Mouse (Mus musculus) testis, postnatal 14 days (tissue): ENCODE data around the gene Ryr2.

Experiments used
- DNase-seq: peaks from one replicate; pipeline ENCODE4 v3.0.0; 2021; ENCODE audit warnings: low spot score

Gene Ryr2

DNA sequence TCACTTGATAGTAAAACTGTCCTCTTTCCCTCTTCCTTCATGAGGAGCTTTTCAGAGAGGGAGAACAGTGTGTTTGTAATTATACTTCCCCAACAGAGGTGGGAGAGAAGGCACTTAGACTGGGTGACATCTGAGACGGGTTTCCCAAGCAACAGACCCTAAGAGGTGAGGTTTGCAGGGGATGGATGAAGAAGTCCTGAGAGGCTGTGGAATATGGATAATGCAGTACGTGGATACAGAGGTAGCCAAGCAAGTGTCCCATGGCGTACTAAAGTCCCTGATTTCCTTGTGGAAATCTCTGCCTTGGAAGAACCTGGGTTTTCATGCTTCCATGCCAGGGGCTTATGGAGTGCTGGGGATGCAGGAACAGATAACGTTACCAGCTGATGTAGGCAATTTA lies 69.5 kb downstream of the Ryr2 start:
- DNase-seq = no peak

DNA sequence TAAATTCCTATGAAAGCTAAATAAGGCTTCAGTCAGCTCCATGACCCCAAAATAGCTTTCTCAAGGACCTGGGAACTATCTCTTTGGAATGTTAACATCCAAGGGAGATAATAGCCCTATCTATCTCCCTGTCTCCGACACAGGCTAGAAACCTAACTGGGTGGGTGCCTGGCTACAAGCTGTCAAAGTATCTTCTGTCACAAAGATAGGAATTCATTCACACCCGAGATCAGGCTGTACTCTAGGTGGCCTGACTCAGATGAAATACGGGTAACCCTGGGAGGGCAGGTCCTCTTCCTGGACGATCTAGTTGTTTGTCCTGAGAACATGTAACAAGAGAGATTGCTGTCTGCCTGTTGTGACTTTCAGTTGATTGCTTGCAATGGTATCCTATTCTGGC lies 69.9 kb downstream of the Ryr2 start:
- DNase-seq = no peak

DNA sequence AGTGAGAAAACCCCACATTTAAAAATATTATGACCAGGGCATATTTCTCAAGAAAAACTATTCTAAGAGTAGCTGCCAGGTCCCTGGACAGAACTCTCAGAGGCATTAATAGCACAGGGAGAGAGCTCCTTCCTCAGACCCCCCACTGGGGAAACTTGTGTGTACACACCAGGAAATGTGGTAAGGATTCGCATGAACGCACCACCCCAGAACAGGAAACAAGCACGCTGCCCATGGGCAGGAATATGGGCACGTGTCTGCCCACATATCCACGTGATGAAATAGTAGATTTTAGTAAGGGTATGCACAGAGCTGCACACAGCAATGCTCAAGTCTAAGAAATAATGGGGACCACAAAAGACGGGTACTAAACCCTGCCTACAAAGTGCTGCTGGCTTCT lies 72.8 kb downstream of the Ryr2 start:
- no peak for DNase-seq

DNA sequence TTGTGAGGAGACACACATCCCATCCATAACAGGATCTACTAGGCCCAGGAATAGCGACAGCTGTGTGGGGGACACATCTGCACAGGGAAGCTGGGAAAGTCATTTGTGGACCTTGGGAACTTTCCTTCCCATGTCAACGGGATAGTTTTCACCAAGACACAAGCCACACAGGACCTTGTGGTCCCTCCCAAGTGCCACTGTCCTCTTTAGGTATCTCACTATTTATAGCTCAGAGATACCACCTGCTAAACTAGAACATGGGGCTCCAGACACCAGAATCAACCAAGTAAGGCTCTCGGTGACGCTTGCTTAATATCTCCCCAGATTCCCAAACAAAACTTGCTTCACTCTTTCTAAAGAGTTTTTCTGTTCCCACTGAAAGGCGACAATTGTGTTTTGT lies 73.5 kb downstream of the Ryr2 start:
- no peak for DNase-seq

DNA sequence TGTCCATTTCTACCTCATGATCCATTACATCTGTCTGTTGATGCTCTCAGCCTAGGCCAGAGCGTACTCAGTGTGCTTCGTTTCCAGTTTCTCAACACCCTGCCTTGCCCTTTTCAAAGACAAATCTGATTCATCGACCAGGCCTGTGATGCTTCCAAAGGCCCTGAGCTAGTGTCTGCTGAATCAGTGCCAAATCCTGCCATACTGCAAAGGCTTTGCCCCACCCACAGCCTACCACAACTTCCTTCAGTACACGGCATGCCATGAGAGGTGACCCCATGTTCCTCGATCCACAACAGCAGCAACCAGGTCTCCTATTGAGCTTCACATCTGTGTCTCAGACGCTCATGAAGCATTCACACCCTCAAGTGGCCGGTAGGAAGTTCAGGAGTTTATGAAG lies 76.9 kb downstream of the Ryr2 start:
- no peak for DNase-seq

DNA sequence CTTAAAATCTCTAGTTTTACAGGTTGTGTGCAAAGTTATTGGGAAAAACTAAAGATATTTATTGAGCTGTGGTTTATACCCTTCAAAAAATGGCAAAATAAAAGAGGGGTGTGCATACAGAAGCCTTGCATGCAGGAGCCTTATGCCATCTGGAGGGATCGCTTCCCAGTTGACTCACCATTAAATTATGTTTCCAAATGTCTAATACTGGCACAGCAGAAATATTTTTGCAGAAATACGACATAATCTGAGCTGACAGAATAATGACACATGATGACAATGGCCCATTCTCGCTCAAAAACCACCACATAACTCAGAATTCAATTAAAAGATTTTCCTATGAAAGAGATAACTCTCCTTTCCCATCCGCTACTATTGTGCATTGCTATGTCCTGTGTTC lies 77.4 kb downstream of the Ryr2 start:
- DNase-seq = no peak

DNA sequence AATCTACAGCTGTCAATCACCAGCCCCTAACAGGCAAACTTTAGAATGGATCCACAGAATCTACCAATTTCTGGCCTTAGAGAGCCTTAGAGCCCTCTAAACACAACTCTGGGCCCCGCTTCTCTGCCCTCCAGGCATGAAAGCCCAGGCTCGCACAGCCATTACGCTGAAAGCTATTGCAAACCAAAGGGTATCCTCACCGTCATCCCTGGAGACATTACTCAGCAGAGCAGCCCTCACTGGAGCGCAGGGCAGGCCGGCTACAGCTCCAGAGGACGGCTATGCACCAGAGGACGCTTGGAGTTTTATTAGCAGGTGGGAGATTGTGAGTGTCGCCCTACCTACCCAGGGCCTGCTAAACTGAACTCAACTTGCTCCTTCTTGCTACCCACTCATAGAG lies 88.7 kb downstream of the Ryr2 start:
- DNase-seq = no peak

DNA sequence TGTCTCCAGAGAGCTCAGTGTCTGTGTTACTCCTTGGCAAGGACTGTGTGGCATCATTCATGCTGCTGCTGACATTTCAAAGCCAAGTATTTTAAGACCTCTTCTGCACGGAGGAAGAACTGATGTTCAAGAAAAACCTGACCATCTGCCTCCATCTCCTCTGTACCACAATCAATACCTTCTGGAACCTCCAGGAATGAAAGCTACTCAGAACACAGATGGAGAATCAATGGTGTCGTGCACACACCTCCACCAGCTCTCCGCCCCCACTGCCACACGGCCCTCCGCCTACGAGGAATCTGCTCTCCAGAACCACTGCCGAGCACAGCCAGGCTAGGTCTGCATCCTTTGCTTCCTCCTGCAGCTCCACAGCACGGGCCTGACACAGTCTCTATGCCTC lies 92.8 kb downstream of the Ryr2 start:
- DNase-seq = no peak

DNA sequence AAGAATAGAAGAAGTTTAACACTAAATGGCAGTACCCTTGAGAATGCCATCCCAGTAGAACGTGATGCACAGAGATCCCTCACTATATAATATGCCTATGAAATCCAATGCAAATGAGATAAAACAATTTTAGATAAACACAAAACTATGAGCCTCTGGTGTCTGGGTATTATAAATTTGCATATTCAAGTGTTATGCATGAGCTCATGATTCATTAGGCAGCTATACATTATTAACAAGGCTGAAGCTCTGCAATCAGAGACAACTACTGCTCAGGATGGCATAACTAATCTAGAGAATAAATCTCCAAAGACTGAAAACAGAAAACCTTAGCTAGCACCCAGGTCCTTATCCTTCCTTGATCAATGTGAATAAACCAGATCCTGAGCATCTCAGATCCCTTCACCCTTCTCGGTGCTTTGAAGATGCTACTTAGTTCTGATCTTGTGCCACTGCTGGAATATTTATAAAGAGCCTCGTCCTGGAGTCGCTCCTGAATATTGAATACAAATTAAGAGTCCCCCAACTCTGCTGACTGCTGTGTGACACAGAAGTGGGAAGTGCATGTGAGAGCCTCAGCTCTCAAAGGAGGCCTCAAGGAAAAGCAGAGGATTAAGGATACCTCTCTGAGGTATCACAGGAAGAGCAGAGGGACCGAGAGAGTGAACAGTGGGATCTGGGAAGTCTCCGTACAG lies 97.6 kb downstream of the Ryr2 start:
- no peak for DNase-seq

DNA sequence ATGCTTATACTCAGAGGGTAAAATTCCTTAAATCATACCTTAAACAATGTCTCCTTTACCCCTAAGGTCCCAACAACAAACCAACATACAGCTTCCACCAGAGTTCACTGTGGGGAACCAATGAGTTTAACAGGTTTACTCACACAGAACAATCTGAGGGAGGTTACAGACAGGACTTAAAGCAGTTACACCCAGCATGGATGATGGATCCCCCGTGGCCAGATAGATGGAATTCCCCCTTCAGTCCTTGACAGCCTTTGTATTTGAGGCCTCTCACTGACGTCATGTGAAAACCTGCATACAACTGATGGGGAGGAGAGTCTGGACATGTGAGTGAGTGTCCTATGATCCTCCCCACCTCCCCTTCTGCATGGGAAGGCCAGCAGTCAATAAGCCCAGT lies 99.2 kb downstream of the Ryr2 start:
- DNase-seq = no peak

DNA sequence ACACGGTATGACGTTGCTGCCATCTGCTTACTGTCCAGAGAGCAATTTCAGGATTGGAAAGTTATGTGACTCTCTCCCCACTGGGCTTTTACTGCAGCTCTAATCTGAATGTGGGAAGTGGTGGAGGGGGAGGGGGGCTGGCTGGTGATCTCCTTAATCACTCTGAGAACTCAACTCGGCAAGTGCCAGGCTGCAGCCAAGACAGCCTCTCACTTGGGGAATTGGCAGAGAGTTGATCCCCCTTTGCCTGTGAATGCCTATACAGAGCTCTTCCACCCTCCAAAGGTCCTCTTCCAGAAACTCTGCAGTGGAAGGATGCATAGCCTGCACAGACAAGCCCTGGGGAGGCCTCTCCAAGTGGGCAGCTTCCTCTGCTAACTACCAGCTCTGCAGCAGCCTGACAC lies 104.9 kb downstream of the Ryr2 start:
- no peak for DNase-seq

DNA sequence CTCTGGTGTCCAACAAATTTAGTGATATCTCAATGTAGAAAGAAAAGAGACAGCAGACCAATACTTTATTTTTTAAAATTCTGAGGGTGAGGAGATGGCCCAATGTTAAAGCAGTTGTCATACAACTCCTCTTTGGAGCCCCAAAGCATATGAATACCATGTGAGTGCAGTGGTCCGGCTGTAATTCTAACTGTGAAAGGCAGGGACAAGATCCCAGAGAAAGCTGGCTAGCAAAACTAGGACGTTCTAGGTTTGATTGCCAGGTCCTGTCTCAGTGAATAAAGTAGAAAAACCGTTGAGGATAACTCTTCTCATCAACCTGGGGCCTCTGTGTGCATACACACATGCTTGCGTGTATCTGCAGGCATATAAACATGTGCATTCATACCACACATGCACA lies 106.9 kb downstream of the Ryr2 start:
- no peak for DNase-seq

DNA sequence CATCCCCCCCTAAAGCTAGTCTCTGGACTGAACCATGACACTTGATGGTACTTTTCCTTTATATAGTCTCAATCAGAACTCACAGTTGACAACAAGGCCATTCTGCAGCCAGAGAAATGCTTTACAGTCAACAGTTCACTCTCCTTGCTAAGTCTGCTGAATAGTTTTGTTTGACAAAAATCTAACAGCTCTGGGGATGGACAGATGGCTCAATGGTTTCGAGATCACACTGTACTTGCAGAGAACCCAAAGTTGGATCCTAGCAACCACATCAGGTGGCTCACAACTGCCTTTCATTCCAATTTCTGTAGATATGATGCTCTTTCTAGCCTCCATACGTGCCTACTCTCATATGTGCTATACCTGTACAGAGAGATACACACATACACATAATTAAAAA lies 109.4 kb downstream of the Ryr2 start:
- DNase-seq = no peak

DNA sequence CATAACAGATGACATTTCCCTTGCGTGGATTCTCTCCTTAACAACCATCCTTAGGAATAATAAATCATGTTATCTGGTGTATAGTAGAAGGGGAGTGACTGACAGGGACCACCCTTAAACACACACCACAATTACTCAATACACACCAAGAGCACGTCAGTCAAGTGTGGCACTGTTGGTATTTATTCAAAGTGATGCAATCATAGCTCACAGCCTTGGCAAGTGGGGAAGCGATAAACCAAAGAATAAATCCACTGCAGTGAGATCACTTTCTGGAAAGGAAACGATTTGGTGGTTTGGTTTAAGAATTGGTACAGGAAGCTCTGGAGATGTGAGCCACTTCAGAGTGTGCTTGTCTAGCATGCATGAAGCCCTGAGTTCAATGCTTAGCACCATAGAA lies 119.2 kb downstream of the Ryr2 start:
- no peak for DNase-seq

DNA sequence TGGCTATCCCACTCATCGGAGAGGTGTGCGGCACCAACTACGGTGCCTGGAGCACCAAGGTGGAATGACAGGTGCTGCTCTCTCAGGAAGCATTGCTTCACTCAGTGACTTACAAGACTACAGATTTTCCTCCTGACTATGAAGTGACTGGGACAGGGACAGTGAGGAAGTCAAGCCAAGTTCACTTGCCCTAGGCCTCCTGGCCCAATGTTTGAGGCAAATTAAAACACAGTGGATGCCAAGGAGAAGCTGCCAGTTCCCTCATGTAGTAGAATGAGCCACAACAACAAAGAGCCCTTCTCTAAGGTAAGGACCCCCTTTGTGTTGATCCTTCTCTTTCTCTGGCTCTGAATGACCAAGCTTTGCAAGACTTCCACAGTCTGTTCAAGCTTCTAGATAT lies 121.7 kb downstream of the Ryr2 start:
- no peak for DNase-seq

DNA sequence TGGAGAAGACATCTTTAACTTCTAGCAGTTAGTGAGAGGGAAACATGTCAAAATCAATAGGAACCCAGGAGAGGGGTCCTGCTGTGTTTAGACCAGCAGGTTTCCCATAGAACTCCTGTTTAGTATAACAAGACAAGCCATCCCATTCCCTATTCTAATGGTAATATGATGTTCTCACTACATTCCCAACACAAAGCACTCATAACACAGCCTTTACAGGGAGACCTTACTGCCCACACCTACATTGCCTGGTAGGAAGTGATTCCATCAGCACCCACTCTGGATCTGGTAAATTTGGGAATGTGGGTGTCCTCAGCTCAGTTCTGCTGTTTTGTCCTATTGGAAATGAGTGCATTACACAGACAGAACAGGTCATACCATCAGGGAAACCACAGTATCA lies 127.7 kb downstream of the Ryr2 start:
- DNase-seq = no peak

DNA sequence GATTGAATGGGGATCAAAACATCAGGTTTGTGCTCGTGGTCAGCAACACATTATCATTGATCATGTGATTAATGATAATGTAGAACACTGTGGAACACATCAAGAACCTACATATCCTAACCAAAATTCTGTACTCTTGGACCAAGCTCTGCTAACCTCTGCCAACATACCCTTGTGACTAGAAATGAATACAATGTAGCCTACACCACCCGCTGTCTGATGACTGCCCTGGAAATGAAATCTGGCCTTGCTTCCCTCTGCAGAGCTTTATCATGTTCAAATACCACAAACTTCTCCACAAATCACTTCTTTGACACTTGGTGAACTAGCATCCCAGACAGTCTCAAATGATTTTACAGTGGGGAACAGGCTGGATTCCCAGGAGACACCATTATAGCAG lies 128.4 kb downstream of the Ryr2 start:
- no peak for DNase-seq

DNA sequence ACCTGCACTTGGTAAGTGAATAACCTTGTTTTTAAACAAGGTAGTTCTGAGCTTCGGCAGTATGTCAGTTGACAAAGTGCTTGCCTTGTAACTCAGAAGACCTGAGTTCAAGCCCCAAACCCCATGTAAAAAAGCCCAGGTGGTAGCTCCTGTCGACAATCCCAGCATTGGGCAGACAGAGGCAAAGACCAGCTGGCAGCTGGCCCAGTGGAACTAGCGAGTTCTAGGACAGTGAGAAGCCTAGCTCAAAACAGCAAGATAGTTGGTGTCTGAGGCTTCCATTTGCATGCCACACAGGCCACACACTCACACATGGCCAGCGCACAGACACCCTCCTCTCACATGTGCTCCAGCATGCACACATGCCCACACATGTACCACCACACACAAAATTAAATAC lies 129.1 kb downstream of the Ryr2 start:
- no peak for DNase-seq

DNA sequence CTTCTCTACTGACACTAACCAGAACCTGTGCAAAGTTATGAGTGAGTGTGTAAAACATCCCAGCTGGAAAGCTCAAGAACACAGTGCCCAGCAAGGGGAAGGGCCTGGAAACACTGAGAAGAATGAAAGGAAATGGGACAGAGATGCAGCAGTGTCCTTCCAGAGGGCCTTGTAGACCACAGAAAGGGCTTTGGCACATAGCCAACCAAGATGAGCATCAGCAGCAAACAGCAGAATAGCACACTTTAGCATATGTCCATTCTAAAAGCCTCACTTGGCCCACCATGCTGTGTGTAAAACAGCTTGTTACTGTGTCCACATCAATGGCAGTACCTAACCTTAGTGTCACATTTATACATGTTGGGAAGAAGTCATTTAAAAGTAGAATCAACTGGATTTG lies 142.4 kb downstream of the Ryr2 start:
- no peak for DNase-seq

DNA sequence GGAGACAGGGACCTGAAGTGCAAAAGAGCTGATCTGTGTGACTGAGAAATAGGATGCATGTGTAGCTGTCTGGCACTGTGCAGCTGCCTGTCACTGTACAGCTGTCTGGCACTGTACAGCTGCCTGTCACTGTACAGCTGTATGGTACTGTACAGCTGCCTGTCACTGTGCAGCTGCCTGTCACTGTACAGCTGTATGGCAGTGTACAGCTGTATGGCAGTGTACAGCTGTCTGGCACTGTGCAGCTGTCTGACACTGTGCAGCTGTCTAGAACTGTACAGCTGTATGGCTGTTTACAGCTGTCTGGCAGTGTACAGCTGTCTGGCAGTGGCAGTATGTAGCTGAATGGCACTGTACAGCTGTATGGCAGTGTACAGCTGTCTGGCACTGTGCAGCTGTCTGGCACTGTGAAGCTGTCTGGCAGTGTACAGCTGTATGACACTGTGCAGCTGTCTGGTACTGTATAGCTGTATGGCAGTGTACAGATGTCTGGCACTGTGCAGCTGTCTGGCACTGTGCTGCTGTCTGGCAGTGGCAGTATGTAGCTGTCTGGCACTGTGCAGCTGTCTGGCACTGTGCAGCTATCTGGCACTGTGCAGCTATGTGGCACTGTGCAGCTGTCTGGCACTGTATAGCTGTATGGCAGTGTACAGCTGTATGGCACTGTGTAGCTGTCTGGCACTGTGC lies 147.1 kb downstream of the Ryr2 start:
- no peak for DNase-seq

DNA sequence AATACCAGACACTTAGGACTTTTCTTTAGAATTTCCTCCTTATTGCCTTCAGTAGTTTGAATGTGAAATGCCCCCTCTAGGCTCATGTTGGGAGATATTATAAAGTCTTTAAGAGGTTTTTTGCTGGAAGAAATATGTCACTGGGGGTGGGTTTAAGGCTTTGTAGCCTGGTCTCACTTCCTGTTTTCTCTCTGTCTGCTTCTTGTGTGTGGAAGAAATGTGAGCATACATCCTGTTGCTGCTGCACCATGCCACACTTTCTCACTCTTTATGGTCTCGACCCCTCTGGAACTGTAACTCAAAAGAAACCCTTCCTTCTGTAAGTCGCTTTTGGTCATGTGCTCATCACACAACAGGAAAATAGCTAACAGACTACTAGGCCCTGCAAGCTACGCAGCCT lies 147.9 kb downstream of the Ryr2 start:
- no peak for DNase-seq

DNA sequence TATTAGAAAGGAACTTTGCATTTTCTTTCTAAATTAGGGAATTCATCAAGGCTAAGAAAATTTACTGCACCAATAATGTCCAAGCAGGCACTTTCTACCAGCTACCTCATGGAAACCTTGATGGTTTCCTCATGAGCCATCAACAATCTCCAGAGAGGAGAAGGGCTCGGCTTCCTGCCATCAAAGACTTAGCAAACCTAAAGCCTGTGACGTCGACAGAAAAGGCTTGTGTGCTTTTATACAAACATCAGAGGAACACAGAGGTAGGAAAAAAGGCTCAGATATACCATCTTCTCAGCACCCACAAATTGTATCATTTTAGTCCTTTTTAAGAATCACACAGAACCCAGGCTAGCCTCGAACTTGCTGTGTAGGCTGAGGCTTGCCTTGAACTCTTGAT lies 148.5 kb downstream of the Ryr2 start:
- DNase-seq = no peak

DNA sequence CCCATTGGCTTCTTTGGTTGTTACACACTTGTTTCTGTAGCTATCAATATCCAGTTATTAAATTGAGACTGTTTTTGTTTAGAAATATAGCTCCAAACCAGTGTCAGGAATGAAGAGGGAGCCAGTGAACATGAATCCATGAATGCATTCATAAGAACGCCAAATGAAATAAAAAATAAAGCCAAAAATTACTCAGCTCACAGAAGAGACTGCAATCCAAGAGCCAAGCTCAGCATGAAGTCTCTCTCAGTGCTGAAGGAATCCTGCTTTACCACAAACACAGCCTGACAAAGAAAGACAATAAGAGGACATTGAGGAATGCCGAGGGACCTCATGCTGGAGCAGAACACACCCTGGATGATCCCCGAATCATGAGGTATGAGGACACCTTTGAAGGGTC lies 154.8 kb downstream of the Ryr2 start:
- DNase-seq = no peak

DNA sequence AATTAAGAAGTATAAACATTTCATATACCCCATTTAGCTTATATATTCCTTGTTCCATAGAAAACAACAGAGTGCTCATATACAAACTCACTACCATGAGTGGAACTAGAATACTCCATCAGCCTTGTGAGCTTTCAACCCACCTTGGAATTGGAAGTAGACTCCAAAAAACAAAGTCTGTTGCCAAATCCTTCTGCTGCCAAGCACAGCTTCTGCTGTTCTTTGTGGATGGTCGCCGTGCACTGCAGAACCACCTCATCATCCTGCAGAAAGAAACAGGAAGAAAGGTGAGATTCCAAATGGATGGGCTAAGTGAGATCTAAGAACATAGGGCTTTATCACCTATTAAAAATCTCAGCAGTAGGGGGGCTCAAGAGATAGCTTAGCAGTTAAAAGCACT lies 161.0 kb downstream of the Ryr2 start:
- DNase-seq = no peak
